Mouse (Mus musculus) lung, postnatal 4 days (tissue): ENCODE measurements around the gene Fam92a.
"Not testable (repeated sequence)": the region's sequence is repeated elsewhere in the genome, so short reads cannot be mapped to it uniquely, and the experiment has no call there.

Experiments
- DNase-seq, 2 experiments: peaks; one replicate each; pipeline ENCODE4 v3.0.0; 2021

Fam92a gene

DNA sequence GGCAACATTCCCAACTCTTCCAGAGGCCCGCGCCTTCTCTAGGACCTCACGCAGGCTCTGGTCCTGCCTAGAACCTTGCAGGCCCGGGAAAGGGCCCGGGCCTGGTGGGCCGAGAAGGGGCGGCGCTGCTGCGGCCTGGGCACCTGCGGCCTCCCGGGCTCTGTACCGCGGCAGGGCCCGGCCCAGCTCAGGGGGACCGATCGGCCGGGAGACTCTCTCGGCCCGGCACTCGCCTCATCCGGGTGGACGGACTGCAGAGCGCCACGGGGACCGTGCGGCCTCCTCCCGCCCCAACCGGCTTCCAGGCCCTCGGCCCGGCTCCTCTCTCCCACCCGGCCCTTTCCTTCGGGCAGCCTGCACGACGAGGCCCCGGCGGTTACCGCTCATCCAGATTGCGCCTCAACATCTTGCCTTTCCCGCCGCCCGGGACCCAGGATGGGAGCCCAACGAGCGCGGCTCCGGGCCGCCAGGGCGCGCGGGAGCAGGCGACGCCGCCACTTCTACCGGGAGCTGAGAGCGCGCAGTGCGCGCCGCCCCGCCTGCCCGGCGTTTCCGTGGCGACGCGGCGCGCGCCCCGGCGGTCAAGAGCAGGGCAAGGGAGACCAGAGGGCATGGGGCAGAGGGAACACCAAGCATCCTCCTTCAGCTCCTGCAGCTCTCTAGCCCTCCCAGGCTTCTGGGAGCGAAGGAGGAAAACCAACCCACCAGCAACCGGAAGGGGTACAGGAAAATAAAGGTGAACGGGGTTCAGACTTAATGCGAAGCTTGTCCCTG lies at the start of gene Fam92a:
Gene Fam92a, minus strand, starts transcription at position 698 of the 774 bp plus-strand sequence.
- peak; percentile 78 to 85 for DNase-seq

DNA sequence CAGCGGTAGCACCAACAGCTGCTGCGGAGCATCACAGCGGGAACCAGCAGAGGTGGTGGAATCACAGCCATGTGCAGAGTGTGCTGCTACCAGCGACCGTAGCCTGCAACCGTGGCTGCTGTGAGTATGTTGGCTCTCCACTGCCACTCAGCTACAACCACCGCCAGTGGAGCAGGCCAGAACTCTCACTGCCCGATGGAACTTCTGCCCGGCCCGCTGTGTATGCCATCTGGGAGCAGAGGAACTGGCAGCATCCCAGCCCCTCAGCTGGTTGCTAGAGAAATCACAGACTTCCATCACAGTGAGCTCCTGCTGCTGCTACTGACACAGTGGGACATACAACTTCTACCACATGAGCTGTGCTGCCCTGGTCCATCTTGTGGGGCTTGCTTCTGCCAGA lies 7.2 kb upstream of the Fam92a start:
- peak in 1 of 2 experiments; percentile 21 for DNase-seq

DNA sequence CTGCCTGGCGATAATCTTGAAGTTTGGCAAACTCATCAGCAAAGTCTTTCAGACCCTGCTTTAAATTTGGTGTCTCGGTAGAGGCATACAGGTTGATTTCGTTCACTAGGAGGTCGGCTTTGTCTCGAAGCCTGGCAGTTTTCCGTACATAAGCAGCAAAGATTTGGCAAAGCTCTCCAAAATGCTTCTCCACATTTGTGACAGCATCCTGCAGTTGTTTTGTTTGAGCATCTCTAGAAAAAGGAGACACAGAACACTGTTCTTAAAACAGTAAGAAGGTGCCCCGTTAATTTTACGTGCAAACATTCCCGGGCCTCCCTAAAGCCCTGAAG lies 863 bp downstream of the Fam92a start:
- DNase-seq: no peak

DNA sequence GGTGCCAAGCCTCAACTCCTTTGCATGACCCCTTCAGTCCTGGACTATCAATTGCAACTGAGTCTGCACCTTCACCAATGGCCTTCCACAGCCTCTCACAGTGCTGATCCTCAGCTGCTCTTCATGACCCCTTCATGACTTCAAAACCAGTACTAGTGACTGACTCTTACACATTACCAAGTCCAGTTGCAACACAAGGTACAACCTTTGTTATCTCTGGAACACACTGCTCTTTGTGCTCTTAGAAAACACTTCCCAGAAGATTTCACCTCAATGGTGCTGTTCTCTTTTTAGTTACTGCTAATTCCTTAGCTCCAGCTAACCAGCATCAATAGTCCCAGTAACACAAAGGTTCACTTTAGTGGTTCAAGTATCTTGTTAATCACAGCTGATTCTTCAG lies 24.2 kb downstream of the Fam92a start:
- no peak for DNase-seq

DNA sequence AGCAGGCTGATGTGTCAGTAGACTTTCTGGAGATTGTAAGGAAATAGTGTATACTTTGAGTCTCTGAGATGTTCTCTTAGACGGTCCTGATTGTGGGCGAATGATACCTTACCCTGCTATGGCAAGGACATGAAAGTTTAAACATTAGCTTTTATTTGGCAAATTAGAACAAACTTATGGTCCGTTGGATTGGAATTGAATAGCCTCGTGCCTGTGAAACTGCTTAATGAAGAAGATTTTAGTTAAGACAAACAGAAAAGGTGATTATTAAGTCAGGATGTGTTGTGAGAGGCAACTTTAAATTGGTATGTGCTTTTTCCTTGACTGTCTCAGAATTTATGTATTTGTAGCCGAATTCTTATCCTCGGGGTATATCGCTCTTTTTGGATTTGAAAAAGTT lies 30.3 kb downstream of the Fam92a start:
- not testable (repeated sequence) for DNase-seq

DNA sequence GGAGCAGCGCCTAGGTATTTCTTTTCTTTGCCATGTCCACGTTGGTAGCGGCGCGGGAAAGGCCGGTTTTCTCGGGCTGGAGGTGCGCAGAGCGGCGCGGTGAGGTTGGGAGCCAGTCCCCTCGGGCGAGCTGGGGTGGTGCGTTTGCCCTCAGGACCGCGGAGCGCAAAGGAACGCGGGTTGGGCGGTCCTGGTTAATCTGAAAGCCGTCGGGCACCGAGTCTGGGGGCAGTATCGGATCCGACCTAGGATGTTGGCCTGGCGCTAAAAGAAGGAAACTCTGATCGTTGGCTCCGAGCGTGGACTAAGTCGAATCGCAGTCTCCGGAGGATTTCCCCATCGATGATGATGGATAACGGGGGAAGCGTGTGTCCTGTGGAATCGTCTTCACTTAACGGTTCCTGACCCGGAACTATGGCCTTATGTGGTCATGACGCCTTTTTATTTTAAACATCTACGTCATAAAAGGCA lies 31.2 kb downstream of the Fam92a start:
- DNase-seq: peak in 1 of 2 experiments; percentile 24

DNA sequence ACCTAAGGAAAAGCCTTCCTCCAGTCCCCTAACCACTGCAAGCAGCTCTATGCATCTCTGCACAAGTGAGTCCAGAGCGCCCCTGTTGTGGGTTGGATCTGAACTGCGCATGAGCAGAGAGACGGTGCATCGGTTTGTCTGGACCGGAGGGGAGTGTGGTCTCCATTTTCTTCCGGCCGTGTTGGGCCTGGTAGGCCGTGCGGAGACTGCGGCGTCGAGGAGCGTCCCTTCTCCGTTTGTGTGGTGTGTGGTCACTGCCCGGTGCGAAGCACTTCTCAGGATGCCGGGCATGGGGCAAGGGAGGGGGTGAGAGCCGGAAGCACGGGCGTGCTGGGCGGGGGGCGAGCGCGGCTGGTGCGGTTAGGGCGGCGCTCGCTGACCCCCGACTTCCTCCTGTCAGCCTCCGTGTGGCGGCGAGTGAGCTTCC lies 31.7 kb downstream of the Fam92a start, which contains the start of gene Rbm12b1:
Gene Rbm12b1, plus strand, starts transcription at position 124 of the 427 bp plus-strand sequence.
- peak; percentile 84 to 85 for DNase-seq
